Mouse (Mus musculus): ENCODE data around the gene Clip2. TPM values are rescaled to one million over a fixed set of nuclear protein-coding genes. Genes with fewer than 3 reads are reported as not detected.

The Clip2 gene
- total and polyA plus RNA-seq, 3 experiments = 5.4 to 16.7 (median 8.7) TPM

GRCm38 (mm10) chr5:134458416-134458815 is 93.8 kb downstream of the Clip2 start:
- Histone ChIP-seq H3K36me3 (replicated peaks in 1 of 2; ENCODE audit: control insufficient read depth in 1 of 2, insufficient read depth in 1 of 2, low read length in 1 of 2) (peaks cover 0 to 5% of the 10 kb centered on the region in 2 experiments), H3K27me3 (replicated peaks) (no peaks in the 10 kb centered on the region), H3K9me3 (replicated peaks; ENCODE audit: low read length) (no peaks in the 10 kb centered on the region), H3K4me2 (ENCODE audit: insufficient read depth, low read depth, poor library complexity, severe bottlenecking) (no peak overlapping the region), H3K27ac (ENCODE audit: insufficient read depth, low read depth) (no peak overlapping the region), H3K4me3 (replicated peaks in 1 of 3; ENCODE audit: low read depth in 2 of 3, low read length in 2 of 3, poor library complexity in 1 of 3) (no peak overlapping the region), H3K4me1 (ENCODE audit: control insufficient read depth in 1 of 2, insufficient read depth in 2 of 2) (peaks cover 0 to 16% of the 10 kb centered on the region in 2 experiments; a peak in 2 of 4 replicates), H3K79me2 (replicated peaks; ENCODE audit: control insufficient read depth, extremely low read depth, insufficient read depth, poor library complexity, severe bottlenecking) (no peaks in the 10 kb centered on the region), H3K9ac (ENCODE audit: insufficient read depth, low read depth) (no peak overlapping the region)
- dilution Hi-C loops (cut with MboI; ENCODE audit: extremely low pct_ligation_motif_present, extremely low pct_unique_long_range_greater_than_20kb, low sequenced_read_pairs) = no loop called here
- in situ Hi-C loops (cut with MboI; ENCODE audit: low pct_ligation_motif_present, low pct_unique_long_range_greater_than_20kb, low sequenced_read_pairs) = no loop called here
- no peak for DNase-seq (ENCODE audit: extremely low read depth)
- no peak for TF ChIP-seq USF1 (IDR thresholded peaks at IDR 0.05; ENCODE audit: low read depth, low read length)
- TF ChIP-seq GABPA (IDR thresholded peaks at IDR 0.05; ENCODE audit: insufficient replicate concordance, low read depth, low read length) = no peak
- no peak for TF ChIP-seq KAT2A (IDR thresholded peaks at IDR 0.05; ENCODE audit: insufficient replicate concordance, low read length)
- TF ChIP-seq BHLHE40 (IDR thresholded peaks at IDR 0.05; ENCODE audit: low read depth, low read length) = no peak
- no peak for TF ChIP-seq JUND (conservative IDR thresholded peaks at IDR 0.05; ENCODE audit: low read depth, low read length)
- TF ChIP-seq ELF1 (IDR thresholded peaks at IDR 0.05; ENCODE audit: low read depth, low read length) = no peak
- TF ChIP-seq MAZ (IDR thresholded peaks at IDR 0.05; ENCODE audit: low read depth, low read length) = no peak
- no peak for TF ChIP-seq RCOR1 (conservative IDR thresholded peaks at IDR 0.05; ENCODE audit: low read depth, low read length)
- TF ChIP-seq POLR2AphosphoS2 (IDR thresholded peaks at IDR 0.05; ENCODE audit: low read depth, low read length) = no peak
- no peak for TF ChIP-seq ZMIZ1 (IDR thresholded peaks at IDR 0.05; ENCODE audit: low read depth, low read length)

DNA sequence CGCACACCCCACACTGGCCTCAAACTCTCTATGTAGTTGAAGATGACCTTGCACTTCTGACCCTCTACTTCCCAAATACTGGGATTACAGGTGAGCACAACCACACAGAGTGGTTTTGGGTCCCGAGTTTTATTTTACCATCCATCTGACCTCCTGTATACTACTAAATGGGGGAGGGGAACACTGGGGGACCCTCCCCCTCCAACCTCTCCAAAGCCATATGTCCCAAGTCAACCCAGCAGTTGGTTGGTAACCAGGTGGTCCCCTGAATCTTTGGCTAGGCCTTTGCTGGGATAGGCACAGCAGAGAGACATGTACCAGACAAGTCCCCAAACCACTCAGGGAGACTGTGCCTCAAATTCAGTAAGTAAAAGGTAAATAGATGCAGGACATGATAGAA is 94.9 kb downstream of the Clip2 start:
- in situ Hi-C loops (cut with MboI; ENCODE audit: low pct_ligation_motif_present, low pct_unique_long_range_greater_than_20kb, low sequenced_read_pairs) (no loop called here), dilution Hi-C loops (cut with MboI; ENCODE audit: extremely low pct_ligation_motif_present, extremely low pct_unique_long_range_greater_than_20kb, low sequenced_read_pairs) (no loop called here)
- H3K4me3 ChIP-seq (replicated peaks in 1 of 3; ENCODE audit: low read depth in 2 of 3, low read length in 2 of 3, poor library complexity in 1 of 3) = no peak overlapping the region
- H3K79me2 ChIP-seq (replicated peaks; ENCODE audit: control insufficient read depth, extremely low read depth, insufficient read depth, poor library complexity, severe bottlenecking) = no peaks in the 10 kb centered on the region
- TF ChIP-seq POLR2A (IDR thresholded peaks at IDR 0.05; ENCODE audit: low read depth, low read length) (no peak), KAT2A (IDR thresholded peaks at IDR 0.05; ENCODE audit: insufficient replicate concordance, low read length) (no peak), MAFK (IDR thresholded peaks at IDR 0.05; ENCODE audit: insufficient replicate concordance, low read length) (no peak), MAX (IDR thresholded peaks at IDR 0.05; ENCODE audit: low read length) (no peak), EP300 (IDR thresholded peaks at IDR 0.05; ENCODE audit: low read length) (no peak), SIN3A (IDR thresholded peaks at IDR 0.05; ENCODE audit: low read length) (no peak), MYC (IDR thresholded peaks at IDR 0.05; ENCODE audit: low read depth, low read length) (no peak), NRF1 (IDR thresholded peaks at IDR 0.05; ENCODE audit: low read depth, low read length) (no peak), ZKSCAN1 (IDR thresholded peaks at IDR 0.05; ENCODE audit: borderline replicate concordance, low read depth, low read length) (no peak), RCOR1 (conservative IDR thresholded peaks at IDR 0.05; ENCODE audit: low read depth, low read length) (no peak)
- no peak overlapping the region for H3K27ac ChIP-seq (ENCODE audit: insufficient read depth, low read depth)
- H3K9ac ChIP-seq (ENCODE audit: insufficient read depth, low read depth) = no peak overlapping the region
- no peaks in the 10 kb centered on the region for H3K9me3 ChIP-seq (replicated peaks; ENCODE audit: low read length)
- peaks cover 0 to 10% of the 10 kb centered on the region in 2 experiments for H3K36me3 ChIP-seq (replicated peaks in 1 of 2; ENCODE audit: control insufficient read depth in 1 of 2, insufficient read depth in 1 of 2, low read length in 1 of 2)
- DNase-seq (ENCODE audit: extremely low read depth) = no peak
- H3K27me3 ChIP-seq (replicated peaks) = no peaks in the 10 kb centered on the region
- peaks cover 0 to 16% of the 10 kb centered on the region in 2 experiments; a peak in 2 of 4 replicates for H3K4me1 ChIP-seq (ENCODE audit: control insufficient read depth in 1 of 2, insufficient read depth in 2 of 2)
- H3K4me2 ChIP-seq (ENCODE audit: insufficient read depth, low read depth, poor library complexity, severe bottlenecking) = no peak overlapping the region

Data from CH12.LX (cell line).